Comparison of ENCODE assay signal across 8 mouse cellular contexts in the genomic region with DNA sequence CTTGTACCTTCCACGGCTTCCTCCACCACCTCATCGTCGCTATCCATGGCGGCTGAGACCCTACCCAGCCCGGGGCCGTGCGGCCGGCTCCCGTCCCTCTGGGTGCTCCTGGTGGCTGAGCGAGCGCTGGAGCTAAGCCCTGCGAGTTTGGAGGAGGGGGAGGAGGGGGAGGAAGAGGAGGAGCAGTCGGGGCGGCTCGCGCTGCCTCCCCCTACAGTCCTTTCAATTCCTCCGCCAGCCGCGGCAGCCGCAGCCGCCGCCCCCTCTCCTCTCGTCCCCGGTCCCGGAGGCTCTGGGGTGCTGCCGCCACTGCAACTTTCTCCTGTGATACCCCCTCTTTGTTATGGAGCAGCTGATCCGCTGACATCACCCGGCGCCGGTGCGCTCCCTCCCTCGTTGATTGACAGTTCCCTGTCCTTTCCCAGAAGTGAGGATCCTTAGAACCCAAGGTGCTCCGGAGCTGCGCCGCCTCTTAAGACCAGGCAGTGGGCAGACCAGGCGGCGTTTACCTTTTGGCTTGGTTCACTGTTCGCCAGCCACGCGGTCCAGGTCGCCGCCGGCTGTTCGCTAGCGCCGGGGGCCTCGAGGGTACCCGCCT. TPM values are rescaled to one million over a fixed set of nuclear protein-coding genes. Genes with fewer than 3 reads are reported as not detected.
DNase-seq lines count a peak whose midpoint lies in the region; ATAC-seq and TF ChIP-seq lines count a peak whose summit lies in the region.

A gene (minus strand): TSS at position 369 of the 598 bp plus-strand sequence.

- peak within 1 kb of the TSS; percentile 75 for H3K4me3 ChIP-seq in ES-Bruce4 (ENCODE audit: low read depth, low read length)
- H3K4me3 ChIP-seq in forebrain, embryonic 16.5 days (replicated peaks; ENCODE audit: low read length), result peak within 1 kb of the TSS; percentile 78
- peak within 1 kb of the TSS; percentile 95 for H3K4me3 ChIP-seq in layer of hippocampus, adult 2 months
- H3K4me3 ChIP-seq in lung, adult 2 months (replicated peaks; ENCODE audit: extremely low read depth, low read depth, low read length), result peak within 1 kb of the TSS; percentile 87

- TF ChIP-seq EP300 in ES-Bruce4 (IDR thresholded peaks at IDR 0.05; ENCODE audit: insufficient read depth, low read depth, low read length), result 0 out of 2 replicates have a peak, but pooled peaks have one; percentile 10

- no peaks in the 10 kb centered on the region for H3K36me3 ChIP-seq in ES-Bruce4 (ENCODE audit: control insufficient read depth, insufficient read depth, low read length, poor library complexity, severe bottlenecking)
- H3K36me3 ChIP-seq in forebrain, embryonic 16.5 days (ENCODE audit: control insufficient read depth, insufficient read depth), result no peaks in the 10 kb centered on the region

- peak; percentile 74 for DNase-seq in heart, postnatal 25 days (ENCODE audit: low spot score)
- DNase-seq in layer of hippocampus, adult 2 months (ENCODE audit: low spot score in 2 of 2), result peak; percentile 71 to 82
- DNase-seq in lung, adult 2 months, result peak; percentile 84
- peak; percentile 76 for DNase-seq in testis, postnatal 14 days (ENCODE audit: low spot score)

- WGBS in forebrain, embryonic 16.5 days, result under 1% methylated on average over 46 of the region's 48 CpGs
- under 1% methylated on average over 44 of the region's 48 CpGs for WGBS in lung, adult 2 months

- intact Hi-C loops in heart, postnatal 25 days (cut with DNase I), result no loop called here

- H3K4me2 ChIP-seq in forebrain, embryonic 16.5 days (ENCODE audit: low read length), result peak within 1 kb of the TSS; percentile 80

- no peaks in the 10 kb centered on the region for H3K9me3 ChIP-seq in ES-Bruce4 (replicated peaks; ENCODE audit: control insufficient read depth, insufficient read depth, low read length, poor library complexity, severe bottlenecking)
- H3K9me3 ChIP-seq in forebrain, embryonic 16.5 days (ENCODE audit: control insufficient read depth, low read length), result no peaks in the 10 kb centered on the region

- peak within 1 kb of the TSS; percentile 92 for H3K9ac ChIP-seq in ES-Bruce4 (ENCODE audit: low read depth, poor library complexity, severe bottlenecking)
- peak within 1 kb of the TSS; percentile 99 for H3K9ac ChIP-seq in forebrain, embryonic 16.5 days (replicated peaks; ENCODE audit: low read depth, low read length)

- no peak for TF ChIP-seq CTCF in ES-Bruce4 (IDR thresholded peaks at IDR 0.05; ENCODE audit: low read depth, low read length)
- TF ChIP-seq CTCF in layer of hippocampus, adult 2 months (conservative IDR thresholded peaks at IDR 0.05), result peak; percentile 28; the same call in 1 of the 2 replicates
- no peak for TF ChIP-seq CTCF in lung, adult 2 months (IDR thresholded peaks at IDR 0.05; ENCODE audit: insufficient read depth, low read length)

- no peak within 1 kb of the TSS for H3K27ac ChIP-seq in ES-Bruce4 (ENCODE audit: insufficient read depth, low read length)
- peak within 1 kb of the TSS; percentile 96 for H3K27ac ChIP-seq in forebrain, embryonic 16.5 days (ENCODE audit: low read length)
- peak within 1 kb of the TSS; percentile 99 for H3K27ac ChIP-seq in layer of hippocampus, adult 2 months

- H3K4me1 ChIP-seq in ES-Bruce4 (ENCODE audit: control insufficient read depth, insufficient read depth, low read length), result no peaks in the 10 kb centered on the region
- H3K4me1 ChIP-seq in forebrain, embryonic 16.5 days (replicated peaks; ENCODE audit: control insufficient read depth, insufficient read depth, low read length), result peaks cover 22% of the 10 kb centered on the region
- peaks cover 2% of the 10 kb centered on the region; the same call in 1 of the 2 replicates for H3K4me1 ChIP-seq in lung, adult 2 months (ENCODE audit: control insufficient read depth, insufficient read depth, low read length)

- no peak for TF ChIP-seq POLR2A in ES-Bruce4 (IDR thresholded peaks at IDR 0.05; ENCODE audit: insufficient read depth, low read length)
- peak; percentile 95 for TF ChIP-seq POLR2A in lung, adult 2 months (IDR thresholded peaks at IDR 0.05; ENCODE audit: borderline replicate concordance, extremely low read depth, low read depth, low read length)

- H3K27me3 ChIP-seq in ES-Bruce4 (ENCODE audit: control insufficient read depth, insufficient read depth, low read length, poor library complexity, severe bottlenecking), result no peaks in the 10 kb centered on the region
- H3K27me3 ChIP-seq in forebrain, embryonic 16.5 days (replicated peaks; ENCODE audit: control insufficient read depth, insufficient read depth, low read length), result no peaks in the 10 kb centered on the region

- ATAC-seq in cerebellum, adult (ENCODE audit: insufficient number of reproducible peaks, low FRiP score, low TSS enrichment), result peak; percentile 67
- ATAC-seq in forebrain, embryonic 16.5 days, result peak; percentile 84
- peak; percentile 49 for ATAC-seq in neutrophil, adult 5-6 weeks (ENCODE audit: extremely low read depth, insufficient number of reproducible peaks, low FRiP score, poor library complexity, severe bottlenecking)

RNA-seq across cellular contexts. Expression of the gene that starts here (rescaled TPM):
- 46.1 and 48.1 TPM in 2 replicates for polyA plus RNA-seq in ES-Bruce4 (2011; ENCODE audit: insufficient read depth, insufficient read length, low read depth, missing spikeins)
- polyA plus RNA-seq in forebrain, embryonic 16.5 days (2015; fragmentation: Nextera tagmentation; extraction: Ambion mirVana), result 4.2 and 4.5 TPM in 2 replicates
- total RNA-seq in heart, postnatal 25 days (2021), result 10 to 100 TPM; 55.4 to 64.8 TPM
- 100 to 1,000 TPM; 138 to 144 TPM for total RNA-seq in layer of hippocampus, adult 2 months (2021)
- 16.8 and 23.5 TPM in 2 replicates for polyA plus RNA-seq in lung, adult 2 months (2012; rRNA removed)
- 52.6 and 54.0 TPM in 2 replicates for total RNA-seq in neutrophil, adult 5-6 weeks (2017)
